Mouse (Mus musculus) fat pad, adult 2 months (tissue): ENCODE measurements around the gene Gusb.
"Not testable (repeated sequence)": the region's sequence is repeated elsewhere in the genome, so short reads cannot be mapped to it uniquely, and the experiment has no call there.

Experiments used
- DNase-seq: peaks from one replicate; pipeline ENCODE4 v3.0.0-alpha.2; 2011; ENCODE audit warnings: low read depth, low spot score; ENCODE audit errors: extremely low read depth

Gene Gusb

DNA sequence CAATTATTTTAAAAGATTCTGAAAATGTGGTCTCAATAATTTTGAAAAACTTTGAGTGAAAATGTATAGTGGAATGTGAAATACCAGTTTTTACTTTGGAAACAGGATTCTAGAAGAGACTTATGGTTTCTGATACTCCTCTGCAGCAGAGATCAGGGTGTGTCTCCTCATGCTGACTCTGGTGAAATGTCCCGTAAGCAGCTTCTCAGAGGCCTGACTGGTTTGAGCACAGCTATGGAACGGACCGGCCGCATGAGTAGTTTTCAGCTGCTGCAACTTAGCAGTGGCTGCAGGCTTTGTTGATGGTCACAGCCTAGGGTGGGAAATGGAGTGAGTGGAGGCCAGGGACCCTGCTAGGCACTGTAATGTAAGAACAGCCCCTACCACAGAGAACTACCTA lies 25.1 kb downstream of the Gusb start:
- DNase-seq, result no peak

DNA sequence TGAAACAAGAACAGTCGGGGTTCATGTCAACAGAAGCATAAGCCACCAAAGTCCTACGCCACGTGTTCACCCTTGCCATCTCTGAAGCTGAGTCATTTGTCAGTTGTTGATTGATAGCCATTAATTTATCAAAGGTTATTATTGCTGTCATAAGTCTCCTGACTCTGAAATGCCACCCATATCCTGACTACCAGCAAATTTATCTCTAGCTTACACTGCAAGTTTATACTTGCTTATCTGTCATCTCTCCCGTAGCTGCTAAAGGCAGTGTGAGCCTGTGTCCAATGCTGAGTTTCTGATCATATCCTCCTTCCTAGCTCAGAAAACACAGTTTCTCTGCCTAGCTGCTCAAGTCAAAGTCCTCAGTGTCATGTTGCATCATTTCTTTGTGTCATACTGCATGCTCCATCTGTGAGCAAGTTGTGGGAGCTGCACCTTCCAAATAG lies 28.0 kb downstream of the Gusb start:
- DNase-seq, result peak; percentile 58

DNA sequence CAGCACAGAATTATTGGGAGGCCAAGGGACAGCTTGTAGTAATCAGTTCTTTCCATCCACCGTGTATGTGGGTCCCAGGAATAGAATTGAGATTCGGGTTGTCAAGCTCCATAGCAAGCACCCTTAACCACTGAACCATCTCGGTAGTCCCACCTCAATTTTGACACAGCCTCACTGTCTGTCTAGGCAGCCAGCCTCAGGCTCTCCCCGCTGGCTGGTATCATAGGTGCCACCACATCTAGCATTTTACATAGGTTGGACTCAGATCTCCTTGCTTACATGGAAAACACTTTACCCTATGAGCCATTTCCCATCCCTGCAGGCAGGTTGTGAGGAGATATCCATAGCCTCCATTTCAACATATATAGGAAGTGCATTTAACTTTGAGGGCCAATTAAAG lies 28.5 kb downstream of the Gusb start:
- DNase-seq, result no peak

DNA sequence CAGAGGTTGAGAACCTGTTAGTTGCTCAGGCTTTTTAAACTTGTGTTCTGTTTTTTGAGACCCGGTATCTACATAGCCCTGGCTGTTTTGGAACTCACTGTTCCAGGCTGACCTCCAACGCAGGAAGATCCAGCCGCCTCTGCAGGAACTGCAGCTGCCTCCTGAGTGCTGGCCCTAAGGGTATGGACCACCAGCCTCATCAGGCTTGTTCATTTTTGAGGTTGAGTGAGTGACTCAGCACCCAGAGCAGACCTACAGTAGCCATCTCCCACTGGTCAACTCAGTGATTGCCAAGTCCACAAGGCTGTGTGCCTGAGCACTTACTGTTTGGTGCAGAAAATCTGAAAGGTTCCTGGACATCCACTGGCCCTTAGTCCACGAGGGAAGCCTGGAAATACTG lies 31.4 kb downstream of the Gusb start:
- no peak for DNase-seq

DNA sequence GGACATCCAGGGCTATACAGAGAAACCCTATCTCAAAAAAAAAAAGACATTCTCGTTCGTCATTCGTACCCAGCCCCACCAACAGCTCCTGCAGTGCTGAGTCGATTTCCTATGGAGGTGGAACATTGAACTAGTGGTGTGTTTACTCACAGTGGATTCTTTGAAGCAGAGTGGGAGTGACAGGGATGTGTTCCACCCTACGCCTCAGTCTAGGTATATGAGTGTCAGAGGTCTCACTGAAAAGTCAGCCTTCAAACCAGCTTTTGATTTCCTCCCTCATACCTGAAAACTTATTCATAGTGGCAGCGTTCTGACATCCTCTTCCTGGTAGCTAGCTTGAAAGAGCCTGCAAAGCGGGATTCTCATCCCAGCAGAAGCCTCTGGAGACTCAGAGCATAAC lies 34.4 kb downstream of the Gusb start:
- no peak for DNase-seq

DNA sequence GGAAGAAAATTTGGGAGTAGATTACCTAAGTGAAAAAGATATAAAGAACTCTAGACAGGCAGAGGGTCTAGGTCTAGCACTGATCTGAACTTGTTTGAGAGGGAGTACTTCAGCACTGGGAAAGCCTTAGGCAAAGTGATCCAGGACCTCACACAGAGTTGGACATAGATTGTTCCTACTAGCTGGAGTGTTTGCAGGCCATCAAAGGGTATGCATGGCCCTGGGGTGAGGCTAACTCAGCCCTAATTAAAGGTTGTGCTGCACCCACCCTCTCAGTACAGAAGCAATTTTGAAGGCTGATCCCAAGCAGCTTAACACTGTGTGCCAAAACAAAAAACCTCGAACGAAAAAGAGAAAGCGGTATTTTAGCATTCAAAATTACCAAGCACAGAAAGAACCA lies 36.4 kb downstream of the Gusb start:
- DNase-seq, result no peak

DNA sequence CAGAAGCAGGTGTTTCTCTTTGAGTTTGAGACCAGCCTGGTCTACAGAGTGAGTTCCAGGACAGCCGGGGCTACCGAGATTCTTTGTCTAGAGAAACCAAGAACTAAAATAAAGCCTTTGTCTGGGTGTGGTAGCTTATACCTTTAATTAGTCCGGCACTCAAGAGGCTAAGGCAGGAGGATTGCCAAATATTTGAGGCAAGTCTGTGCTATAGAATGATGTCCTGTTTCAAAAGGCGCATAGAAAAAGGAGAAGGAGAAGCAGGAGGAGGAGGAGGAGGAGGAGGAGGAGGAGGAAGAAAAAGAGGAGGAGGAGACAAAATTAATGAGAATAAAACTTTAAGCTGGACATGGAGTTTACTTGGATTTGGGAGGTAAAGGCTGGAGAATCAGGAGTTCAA lies 39.6 kb downstream of the Gusb start:
- DNase-seq, result no peak

DNA sequence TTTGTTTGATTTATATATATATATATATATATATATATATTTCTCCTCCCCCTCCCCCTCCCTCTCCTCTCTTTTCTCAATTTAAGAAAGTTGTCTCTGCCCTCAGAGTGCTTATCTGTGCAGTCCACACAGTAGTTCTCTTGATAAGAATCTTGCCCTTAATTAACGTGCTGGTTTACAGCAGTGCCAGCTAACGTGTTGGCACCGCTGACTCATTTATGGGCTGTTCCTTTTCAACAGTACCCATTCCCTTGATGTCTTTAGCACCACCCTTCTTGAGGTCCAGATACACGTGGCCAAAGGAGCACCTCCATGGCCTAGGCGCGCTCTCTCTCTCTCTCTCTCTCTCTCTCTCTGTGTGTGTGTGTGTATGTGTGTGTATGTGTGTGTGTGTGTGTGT lies 47.1 kb downstream of the Gusb start:
- no peak for DNase-seq

DNA sequence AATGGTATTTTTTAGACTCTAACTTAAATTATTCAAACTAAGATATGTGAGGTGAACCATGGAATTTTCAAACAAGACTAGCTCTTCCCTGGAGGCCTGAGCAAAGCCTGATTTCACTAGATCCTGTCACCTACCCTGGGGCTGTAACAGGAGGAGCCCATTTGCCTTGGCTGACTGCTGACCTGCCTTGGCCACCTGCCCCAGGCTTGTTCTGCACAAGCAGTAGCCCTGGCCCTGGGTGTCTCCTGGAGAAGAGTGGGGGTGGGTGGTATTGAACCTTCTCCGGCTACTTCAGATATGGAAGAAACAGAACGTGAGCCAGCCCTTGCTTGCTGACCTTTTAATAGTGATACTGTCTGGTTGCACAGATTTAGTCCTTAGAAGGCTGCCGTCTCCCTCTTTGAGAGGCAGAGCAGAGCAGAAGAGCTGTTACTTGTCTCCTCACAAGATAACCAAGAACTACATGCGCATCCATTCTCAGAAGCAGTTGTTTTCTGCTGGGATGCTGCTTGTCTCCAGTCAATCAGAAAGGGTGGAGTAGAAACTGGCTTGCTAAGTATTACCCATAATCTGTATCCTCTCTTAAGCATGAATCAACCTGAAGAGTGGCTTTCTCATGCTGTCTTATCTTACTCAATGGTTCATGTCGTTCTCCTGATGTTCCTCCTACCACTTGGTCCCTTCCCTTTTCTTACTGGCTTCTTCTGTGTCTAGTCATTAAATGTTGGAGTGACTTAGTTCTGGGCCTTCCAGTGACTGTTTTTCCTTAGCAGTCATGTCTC lies 48.2 kb downstream of the Gusb start:
- DNase-seq, result no peak

DNA sequence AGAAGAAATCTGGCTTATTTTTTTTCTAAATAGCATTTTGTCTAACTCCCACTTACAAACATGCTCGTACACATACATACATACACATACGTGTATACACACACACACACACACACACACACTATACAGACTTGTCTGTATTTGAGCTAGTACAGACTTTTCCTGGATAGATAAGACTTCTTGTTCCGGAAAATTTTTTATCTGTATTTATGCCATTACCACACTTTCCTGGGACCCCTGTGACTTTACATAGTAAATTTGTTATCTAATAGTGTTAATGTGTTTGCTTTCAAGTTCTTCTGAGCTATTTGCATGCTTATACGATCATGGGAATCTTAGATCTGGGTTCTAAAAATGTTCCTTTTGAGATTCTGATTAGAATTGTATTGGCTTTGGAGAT lies 50.7 kb downstream of the Gusb start:
- DNase-seq, result no peak

DNA sequence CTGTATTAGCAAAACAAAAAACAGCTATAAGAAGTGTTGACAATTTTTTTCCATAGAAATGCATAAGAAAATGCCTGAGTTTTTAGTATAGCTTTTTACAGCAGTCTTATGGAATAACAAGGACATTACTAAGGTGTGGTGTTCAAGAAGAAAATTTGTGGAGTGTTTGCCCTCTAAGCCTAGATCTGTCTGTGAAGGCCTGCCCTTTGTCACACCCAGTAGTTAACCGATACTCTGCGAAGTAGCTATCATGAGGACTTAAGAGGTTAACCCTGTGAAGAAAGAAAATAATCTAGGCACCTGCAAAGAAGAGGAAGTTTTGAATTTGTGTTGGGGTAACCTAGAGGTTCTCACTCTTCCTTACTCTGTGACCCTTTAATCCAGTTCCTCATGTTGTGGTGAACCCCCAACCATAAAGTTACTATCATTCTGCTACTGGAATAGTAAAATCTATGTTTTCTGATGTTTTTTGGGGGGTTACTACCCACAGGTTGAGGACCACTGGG lies 55.3 kb downstream of the Gusb start:
- no peak for DNase-seq

DNA sequence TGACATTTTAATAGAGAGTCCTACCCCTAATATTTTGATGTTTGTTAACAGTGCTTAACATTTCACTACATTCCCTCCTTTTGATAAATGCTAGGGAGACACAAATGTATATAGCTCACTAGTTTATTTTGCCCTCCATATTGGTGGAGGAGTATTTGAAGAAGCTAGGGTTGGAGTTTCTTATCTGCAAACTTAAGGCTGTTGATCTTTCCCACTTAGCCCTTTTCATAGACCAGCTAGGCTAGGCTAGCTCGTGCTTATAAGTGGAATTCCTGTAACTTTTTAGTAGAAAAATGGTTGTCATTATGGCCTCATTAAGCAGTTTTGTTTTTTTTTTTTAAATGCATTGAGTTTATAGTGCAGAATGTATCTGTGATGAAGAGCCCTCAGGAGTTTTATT lies 59.4 kb downstream of the Gusb start:
- DNase-seq, result no peak

DNA sequence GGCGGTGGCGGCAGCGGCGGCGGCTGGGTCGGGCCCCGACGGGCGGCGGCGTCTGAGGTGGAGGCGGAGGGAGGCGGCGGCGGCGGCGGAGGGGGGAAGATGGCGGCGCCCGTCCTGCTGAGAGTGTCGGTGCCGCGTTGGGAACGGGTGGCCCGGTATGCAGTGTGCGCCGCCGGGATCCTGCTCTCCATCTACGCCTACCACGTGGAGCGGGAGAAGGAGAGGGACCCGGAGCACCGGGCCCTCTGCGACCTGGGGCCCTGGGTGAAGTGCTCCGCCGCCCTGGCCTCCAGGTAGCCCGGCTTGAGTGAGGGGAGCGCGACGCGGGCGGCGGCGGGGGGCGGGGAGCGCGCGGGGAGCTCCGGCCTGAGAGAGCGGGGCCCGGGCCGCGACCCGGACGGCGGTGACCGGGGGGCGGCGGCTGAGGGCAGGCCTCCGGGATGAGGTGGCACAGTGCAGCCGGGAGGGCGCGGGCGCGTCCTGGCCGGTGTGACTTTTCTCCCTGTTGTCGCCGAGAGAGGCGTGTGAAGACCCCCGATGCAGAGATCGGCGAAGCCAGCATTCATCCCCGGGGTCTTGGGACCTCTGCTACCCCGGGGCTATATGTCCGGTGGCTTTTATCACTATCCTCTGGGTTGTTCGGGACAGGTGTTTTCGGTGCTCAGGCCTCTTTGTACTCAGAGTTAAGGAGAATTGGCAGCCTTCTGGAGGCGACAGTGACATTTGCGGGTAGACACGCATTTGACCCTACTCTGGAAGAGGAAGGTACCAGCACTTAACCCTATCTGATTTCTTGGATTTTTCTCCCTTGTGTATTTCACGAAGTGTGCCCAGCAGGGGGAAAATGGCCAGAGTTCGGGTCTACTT lies 60.5 kb downstream of the Gusb start:
- not testable (repeated sequence) for DNase-seq

DNA sequence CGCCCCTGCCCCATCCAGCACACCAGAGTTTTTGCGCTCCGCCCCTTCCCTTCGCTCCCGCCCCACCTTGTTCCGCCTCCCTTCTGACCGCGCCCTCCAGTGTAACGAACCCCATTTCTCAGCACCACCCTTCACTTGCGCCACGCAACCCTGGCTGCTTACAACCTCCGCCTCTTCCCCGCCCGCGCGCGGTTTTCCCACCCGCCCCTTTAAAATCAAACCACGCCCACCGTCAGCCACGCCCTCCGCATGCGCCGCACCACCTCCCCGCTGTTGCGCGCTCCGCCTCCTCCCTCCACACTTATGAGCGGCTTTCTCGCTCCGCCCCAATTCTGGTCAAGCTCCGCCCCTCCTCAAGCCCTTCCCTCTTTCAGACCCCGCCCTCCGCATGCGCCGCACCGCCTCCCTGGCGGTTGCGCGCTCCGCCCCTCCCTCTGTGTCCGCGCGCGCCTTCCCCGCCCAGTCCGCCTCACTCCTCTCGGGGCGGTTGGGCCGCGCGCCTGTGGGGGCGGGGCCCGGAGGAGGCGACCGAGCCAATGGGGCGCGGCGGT lies 61.3 kb downstream of the Gusb start, which contains the start of gene Vkorc1l1:
TSS of gene Vkorc1l1 (plus strand) at position 476 of the 551 bp plus-strand sequence.
- DNase-seq, result peak; percentile 93

DNA sequence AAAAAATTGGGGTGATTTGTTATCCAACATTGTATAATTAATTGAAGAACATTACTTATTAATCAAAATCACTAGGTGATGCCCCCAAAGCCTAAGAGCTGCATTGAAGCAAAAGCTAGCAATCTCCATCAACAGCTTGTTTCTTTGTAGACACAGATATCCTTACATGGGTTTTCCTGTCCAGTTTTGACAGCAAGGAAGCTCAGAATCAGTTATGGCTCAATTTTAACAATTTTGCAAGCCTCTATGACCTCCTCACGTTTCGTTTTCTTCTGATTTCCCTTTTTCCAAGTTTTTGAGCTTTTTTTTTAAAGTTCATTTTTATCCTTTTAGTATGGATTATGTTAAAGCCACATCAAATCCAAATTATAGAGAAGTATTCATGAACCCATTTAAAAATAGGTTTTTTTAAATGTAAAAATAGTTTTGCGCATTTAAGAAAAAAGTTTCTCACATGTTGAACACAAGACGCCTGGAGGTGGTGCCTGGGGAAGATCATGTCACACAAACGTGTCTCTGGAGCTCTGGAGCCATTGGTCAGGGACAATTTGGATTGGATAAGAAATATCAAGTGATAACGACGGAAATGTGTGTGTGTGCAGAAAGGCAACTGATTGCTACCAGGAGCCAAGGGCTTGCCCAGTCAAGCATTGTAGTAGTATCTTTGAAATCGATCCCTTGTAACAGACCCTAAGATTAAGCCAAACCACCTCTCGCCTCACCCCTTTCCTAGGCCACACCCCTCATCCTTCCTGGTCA lies 61.9 kb downstream of the Gusb start:
- DNase-seq, result no peak

DNA sequence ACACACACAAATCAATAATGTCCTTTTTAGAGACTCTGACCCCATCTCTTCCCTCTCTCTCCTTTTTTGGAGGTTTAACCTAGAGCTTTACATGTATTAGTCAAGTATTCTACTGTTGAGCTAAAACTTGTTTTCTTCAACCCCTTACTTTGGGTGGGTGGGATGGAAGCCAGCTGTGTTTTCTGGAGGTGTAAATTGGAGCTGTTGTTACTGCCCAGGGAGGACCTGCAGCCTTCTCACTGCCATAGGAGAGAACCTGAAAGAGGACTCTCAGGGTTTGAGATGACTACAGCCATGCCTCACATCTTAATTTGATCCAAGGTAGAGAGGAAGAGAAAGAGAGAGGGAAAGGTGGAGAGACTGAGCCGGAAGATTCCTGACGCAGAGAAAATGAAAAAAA lies 62.6 kb downstream of the Gusb start:
- no peak for DNase-seq
